Mouse (Mus musculus) myocyte (in vitro differentiated cells): ENCODE measurements at regions not wholly inside any gene's neighbourhood (a gene's known extent, or its start where the extent isn't known, plus 50 kb on each side); places are given as distances from the start of the nearest gene placed in this dataset.

Source experiments
- H3K27me3 ChIP-seq: one replicate; pipeline ENCODE4 v1.6.1; 2011; ENCODE audit not compliant: control insufficient read depth, insufficient read depth, insufficient read length
- H3K36me3 ChIP-seq: one replicate; pipeline ENCODE4 v1.6.1; 2011; ENCODE audit not compliant: control insufficient read depth, insufficient read depth
- H3K4me2 ChIP-seq: one replicate; pipeline ENCODE4 v1.6.1; 2011; ENCODE audit warnings: low read depth, control low read depth
- H3K4me3 ChIP-seq: one replicate; pipeline ENCODE4 v1.5.1; 2011; ENCODE audit warnings: mild to moderate bottlenecking, control low read depth, moderate library complexity
- H3K79me2 ChIP-seq: one replicate; pipeline ENCODE4 v1.6.1; 2011; ENCODE audit not compliant: control insufficient read depth, insufficient read depth
- H3ac ChIP-seq: one replicate; pipeline ENCODE4 v1.6.1; 2011; ENCODE audit not compliant: control insufficient read depth, insufficient read length
- CEBPB ChIP-seq: IDR thresholded peaks from 2 replicates; pipeline ENCODE4 v1.6.1; 2011; ENCODE audit warnings: mild to moderate bottlenecking, moderate library complexity; ENCODE audit not compliant: poor library complexity, insufficient read depth, severe bottlenecking
- E2F4 ChIP-seq: IDR thresholded peaks from one replicate; pipeline ENCODE4 v1.6.1; 2011; ENCODE audit warnings: mild to moderate bottlenecking, control low read depth, moderate library complexity; ENCODE audit not compliant: insufficient read depth
- MAX ChIP-seq: IDR thresholded peaks from one replicate; pipeline ENCODE4 v1.6.1; 2011; ENCODE audit warnings: low read depth, mild to moderate bottlenecking, control low read depth
- MYOD1 ChIP-seq, 3 experiments: IDR thresholded peaks; one replicate each; pipeline ENCODE4 v1.6.1; 2011; ENCODE audit warnings: control low read depth in 2 of 3, low read depth in 2 of 3, mild to moderate bottlenecking in 2 of 3, moderate library complexity in 1 of 3; ENCODE audit not compliant: insufficient read length in 2 of 3, control insufficient read depth in 1 of 3
- MYOG ChIP-seq, 3 experiments: IDR thresholded peaks; one replicate each; pipeline ENCODE4 v1.6.1; 2011; ENCODE audit warnings: control low read depth in 2 of 3, low read depth in 2 of 3, mild to moderate bottlenecking in 2 of 3; ENCODE audit not compliant: insufficient read length in 2 of 3, control insufficient read depth in 1 of 3, insufficient read depth in 1 of 3
- POLR2A ChIP-seq: IDR thresholded peaks from one replicate; pipeline ENCODE4 v1.6.1; 2011; ENCODE audit warnings: low read depth, mild to moderate bottlenecking, control low read depth, moderate library complexity; ENCODE audit not compliant: insufficient read length
- POLR2AphosphoS2 ChIP-seq: IDR thresholded peaks from one replicate; pipeline ENCODE4 v1.6.1; 2011; ENCODE audit warnings: low read depth, control low read depth; ENCODE audit not compliant: insufficient read length
- REST ChIP-seq: IDR thresholded peaks from one replicate; pipeline ENCODE4 v1.6.1; 2011; ENCODE audit warnings: mild to moderate bottlenecking, control low read depth, moderate library complexity; ENCODE audit not compliant: insufficient read depth, insufficient read length
- SRF ChIP-seq: IDR thresholded peaks from one replicate; pipeline ENCODE4 v1.6.1; 2011; ENCODE audit warnings: low read depth; ENCODE audit not compliant: control insufficient read depth, insufficient read length
- TCF12 ChIP-seq: IDR thresholded peaks from one replicate; pipeline ENCODE4 v1.6.1; 2011; ENCODE audit warnings: mild to moderate bottlenecking, control low read depth; ENCODE audit not compliant: poor library complexity, insufficient read depth, severe bottlenecking
- TCF3 ChIP-seq: IDR thresholded peaks from one replicate; pipeline ENCODE4 v1.6.1; 2011; ENCODE audit warnings: low read depth, control low read depth; ENCODE audit not compliant: insufficient read length
- USF1 ChIP-seq: IDR thresholded peaks from one replicate; pipeline ENCODE4 v1.6.1; 2011; ENCODE audit warnings: low read depth, mild to moderate bottlenecking, control low read depth, moderate library complexity

DNA sequence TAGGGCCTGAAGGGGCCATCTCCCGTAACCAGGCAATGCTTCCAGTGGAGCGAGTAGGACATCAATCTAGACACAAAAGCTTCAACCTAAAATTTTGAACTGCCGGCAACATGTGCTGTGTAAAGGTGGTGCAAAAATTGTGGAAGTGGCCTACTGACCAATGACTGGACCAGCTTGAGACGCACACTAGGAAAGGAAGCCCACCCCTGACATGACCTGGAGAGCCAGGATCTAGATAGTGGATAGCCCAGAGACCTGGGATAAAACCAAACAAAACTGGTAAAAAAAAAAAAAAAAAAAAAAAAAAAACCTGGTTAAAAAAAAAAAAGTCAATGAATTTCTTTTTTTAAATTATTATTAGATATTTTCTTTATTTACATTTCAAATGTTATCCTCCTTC, 437.2 kb downstream of the Gtdc1 start:
- Histone ChIP-seq H3K36me3 (no peaks in the 10 kb centered on the region), H3K4me2 (no peak overlapping the region), H3K4me3 (no peak overlapping the region), H3K79me2 (no peaks in the 10 kb centered on the region), H3ac (no peak overlapping the region), H3K27me3 (no peaks in the 10 kb centered on the region)
- TF ChIP-seq TCF12 (no peak), SRF (no peak), POLR2A (no peak), USF1 (no peak), MYOG (IDR thresholded peaks at IDR 0.05; ENCODE audit: control insufficient read depth in 1 of 3, insufficient read depth in 1 of 3, insufficient read length in 2 of 3, low read depth in 2 of 3) (no peak), TCF3 (no peak), MAX (no peak), REST (no peak), E2F4 (no peak), POLR2AphosphoS2 (no peak), CEBPB (no peak), MYOD1 (IDR thresholded peaks at IDR 0.05; ENCODE audit: control insufficient read depth in 1 of 3, insufficient read length in 2 of 3, low read depth in 2 of 3) (no peak)

DNA sequence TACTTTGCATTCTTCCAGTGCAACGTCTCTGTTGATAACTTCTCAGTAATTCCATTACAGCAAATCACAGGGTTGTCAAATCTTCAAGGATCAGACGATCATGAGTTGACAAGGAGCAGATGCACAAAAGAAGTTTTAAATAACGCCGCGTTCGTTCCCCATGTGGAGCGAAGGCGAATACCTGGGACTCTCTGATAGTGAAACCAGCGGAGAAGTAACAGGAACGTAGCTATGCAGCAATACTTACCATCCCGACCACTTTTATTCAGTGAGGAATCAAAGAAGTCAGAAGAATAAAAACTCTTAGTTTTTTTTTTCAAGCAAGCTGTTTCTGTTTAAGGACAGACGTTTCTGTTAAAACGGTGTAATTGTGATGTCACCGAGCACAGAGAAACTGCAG, 441.6 kb downstream of the Gtdc1 start:
- Histone ChIP-seq H3K79me2 (no peaks in the 10 kb centered on the region), H3K4me2 (no peak overlapping the region), H3K27me3 (no peaks in the 10 kb centered on the region), H3K36me3 (no peaks in the 10 kb centered on the region), H3ac (no peak overlapping the region), H3K4me3 (no peak overlapping the region)
- TF ChIP-seq TCF12 (no peak), TCF3 (no peak), CEBPB (no peak), POLR2AphosphoS2 (no peak), MAX (no peak)

- H3K27me3 ChIP-seq: no peaks in the 10 kb centered on the region
- no peaks in the 10 kb centered on the region for H3K79me2 ChIP-seq
- no peak overlapping the region for H3ac ChIP-seq
- TF ChIP-seq USF1: no peak
- no peak for TF ChIP-seq MAX
- no peak for TF ChIP-seq TCF3
- no peak for TF ChIP-seq MYOG (IDR thresholded peaks at IDR 0.05; ENCODE audit: control insufficient read depth in 1 of 3, insufficient read depth in 1 of 3, insufficient read length in 2 of 3, low read depth in 2 of 3)
- no peak for TF ChIP-seq CEBPB
- TF ChIP-seq POLR2A: no peak
- no peak for TF ChIP-seq SRF
- TF ChIP-seq MYOD1 (IDR thresholded peaks at IDR 0.05; ENCODE audit: control insufficient read depth in 1 of 3, insufficient read length in 2 of 3, low read depth in 2 of 3): no peak
- TF ChIP-seq E2F4: no peak
- TF ChIP-seq POLR2AphosphoS2: no peak
- no peak for TF ChIP-seq TCF12
- TF ChIP-seq REST: no peak
- H3K36me3 ChIP-seq: no peaks in the 10 kb centered on the region
- no peak overlapping the region for H3K4me3 ChIP-seq
- no peak overlapping the region for H3K4me2 ChIP-seq
These were observed 447.7 kb downstream of the Gtdc1 start for GRCm38 (mm10) chr2:44479746-44480145.

DNA sequence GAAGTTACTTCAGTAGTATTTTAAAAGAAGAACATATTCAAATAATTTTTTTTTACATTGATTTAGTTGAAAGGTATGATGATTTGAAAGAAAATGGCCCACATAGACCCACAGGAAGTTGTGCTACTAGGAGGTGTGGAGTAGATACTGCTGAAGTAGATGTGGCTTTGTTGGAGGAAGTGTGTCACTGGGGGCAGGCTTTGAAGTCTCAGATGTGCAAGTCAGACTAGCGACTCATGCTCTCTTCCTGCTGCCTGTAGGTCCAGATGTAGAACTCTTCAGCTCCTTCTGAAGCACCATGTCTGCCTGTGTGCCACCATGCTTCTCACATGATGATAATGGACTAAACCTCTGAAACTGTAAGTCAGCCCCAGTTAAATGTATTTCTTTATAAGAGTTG, 452.0 kb downstream of the Gtdc1 start:
- no peak for TF ChIP-seq REST
- TF ChIP-seq TCF12: no peak
- no peaks in the 10 kb centered on the region for H3K79me2 ChIP-seq
- no peaks in the 10 kb centered on the region for H3K27me3 ChIP-seq
- H3K4me2 ChIP-seq: no peak overlapping the region
- H3ac ChIP-seq: no peak overlapping the region
- no peaks in the 10 kb centered on the region for H3K36me3 ChIP-seq
- H3K4me3 ChIP-seq: no peak overlapping the region

DNA sequence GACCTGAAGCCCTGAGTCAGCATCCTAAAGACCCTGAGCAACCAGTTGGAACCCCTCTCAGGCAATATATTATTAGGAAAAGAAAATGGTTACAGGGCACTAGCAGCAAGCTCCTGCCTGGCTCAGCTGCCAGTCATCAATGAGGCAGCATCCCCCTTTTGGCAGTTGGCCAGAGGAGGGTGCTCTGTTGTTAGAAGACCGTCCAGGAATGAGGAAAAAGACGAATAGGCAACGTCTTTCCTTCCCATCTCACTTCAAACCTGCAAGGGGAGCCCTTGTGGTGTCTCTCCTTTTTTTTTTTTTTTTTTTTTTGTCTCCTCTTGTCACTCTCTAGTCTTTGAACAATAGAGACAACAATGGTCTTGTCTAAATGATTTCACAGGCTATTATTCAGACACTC, 452.8 kb downstream of the Gtdc1 start:
- no peak overlapping the region for H3ac ChIP-seq
- H3K4me3 ChIP-seq: no peak overlapping the region
- H3K79me2 ChIP-seq: no peaks in the 10 kb centered on the region
- TF ChIP-seq POLR2AphosphoS2: no peak
- TF ChIP-seq TCF12: no peak
- no peak for TF ChIP-seq E2F4
- no peak for TF ChIP-seq MYOG (IDR thresholded peaks at IDR 0.05; ENCODE audit: control insufficient read depth in 1 of 3, insufficient read depth in 1 of 3, insufficient read length in 2 of 3, low read depth in 2 of 3)
- TF ChIP-seq USF1: no peak
- no peak for TF ChIP-seq MYOD1 (IDR thresholded peaks at IDR 0.05; ENCODE audit: control insufficient read depth in 1 of 3, insufficient read length in 2 of 3, low read depth in 2 of 3)
- TF ChIP-seq TCF3: no peak
- TF ChIP-seq REST: no peak
- TF ChIP-seq CEBPB: no peak
- no peak for TF ChIP-seq SRF
- no peak for TF ChIP-seq MAX
- TF ChIP-seq POLR2A: no peak
- no peaks in the 10 kb centered on the region for H3K36me3 ChIP-seq
- H3K27me3 ChIP-seq: no peaks in the 10 kb centered on the region
- H3K4me2 ChIP-seq: no peak overlapping the region
